Mouse (Mus musculus) lung, adult 2 months (tissue): Measurements from ENCODE around the gene Fgf2. TPM values are rescaled to one million over a fixed set of nuclear protein-coding genes. Genes with fewer than 3 reads are reported as not detected.

Experiments used
- DNase-seq: peaks from one replicate; pipeline ENCODE4 v3.0.0; 2022
- H3K4me1 ChIP-seq: fragments of 200-500 bp; 2 replicates; pipeline ENCODE4 v1.6.1; 2011; ENCODE audit warnings: low read length; ENCODE audit not compliant: control insufficient read depth, insufficient read depth
- H3K4me3 ChIP-seq: fragments of 200-500 bp; replicated peaks from 2 replicates; pipeline ENCODE3; 2011; ENCODE audit warnings: low read depth, mild to moderate bottlenecking, control low read depth, low read length; ENCODE audit errors: extremely low read depth
- CTCF ChIP-seq: fragments of 200-500 bp; IDR thresholded peaks from 2 replicates; pipeline ENCODE4 v1.5.1; 2011; ENCODE audit warnings: mild to moderate bottlenecking, low read length, control low read depth; ENCODE audit not compliant: insufficient read depth
- POLR2A ChIP-seq: fragments of 200-500 bp; IDR thresholded peaks from 2 replicates; pipeline ENCODE4 v1.6.1; 2011; ENCODE audit warnings: low read depth, mild to moderate bottlenecking, control low read depth, low read length, borderline replicate concordance; ENCODE audit errors: extremely low read depth
- WGBS: fragments of 180-500 bp; shearing (Covaris S2); methylation state at CpG from one replicate; pipeline ENCODE4 v1.1.7; 2018; 5-methylcytosine and 5-hydroxymethylcytosine counted together
- polyA plus RNA-seq: library from polyadenylated mRNA; depleted of rRNA; stranded (reverse); fragments of >200 nt; gene quantifications from 2 replicates; pipeline ENCODE4 v1.2.3, GENCODE M21; 2012; rRNA removed

Fgf2 gene
- polyA plus RNA-seq, 1 experiment = 5.4 TPM

DNA sequence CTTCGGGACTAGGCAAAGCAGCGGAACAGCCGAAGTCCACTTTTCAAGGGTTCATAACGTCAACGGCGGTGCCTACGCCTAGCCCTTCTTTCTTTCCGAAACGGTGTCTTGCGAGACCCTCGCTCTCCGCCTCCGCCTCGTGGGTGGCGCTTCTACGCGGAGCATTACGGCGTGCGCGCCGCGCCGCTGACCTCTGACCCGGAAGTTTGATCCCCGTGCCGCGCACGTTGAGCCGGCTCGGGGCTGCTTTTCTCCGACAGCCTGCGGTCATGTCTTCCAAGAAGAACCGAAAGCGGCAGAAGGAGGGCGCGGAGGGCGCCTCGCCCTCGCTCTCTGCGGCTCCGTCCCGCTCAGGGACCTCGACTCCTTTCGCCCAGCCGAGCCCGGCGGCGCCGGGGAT is 71.9 kb downstream of the Fgf2 start, which contains the start of gene Nudt6:
Gene Nudt6 (minus strand): TSS at position 140 of the 400 bp plus-strand sequence.
- under 1% methylated on average over 50 of the region's 50 CpGs for WGBS
- DNase-seq = peak; percentile 91
- H3K4me3 ChIP-seq = peak within 1 kb of the TSS; percentile 75
- TF ChIP-seq POLR2A (peak; percentile 29; the same call in 1 of the 2 replicates), CTCF (no peak)
- peaks cover 3% of the 10 kb centered on the region; the same call in 1 of the 2 replicates for H3K4me1 ChIP-seq

DNA sequence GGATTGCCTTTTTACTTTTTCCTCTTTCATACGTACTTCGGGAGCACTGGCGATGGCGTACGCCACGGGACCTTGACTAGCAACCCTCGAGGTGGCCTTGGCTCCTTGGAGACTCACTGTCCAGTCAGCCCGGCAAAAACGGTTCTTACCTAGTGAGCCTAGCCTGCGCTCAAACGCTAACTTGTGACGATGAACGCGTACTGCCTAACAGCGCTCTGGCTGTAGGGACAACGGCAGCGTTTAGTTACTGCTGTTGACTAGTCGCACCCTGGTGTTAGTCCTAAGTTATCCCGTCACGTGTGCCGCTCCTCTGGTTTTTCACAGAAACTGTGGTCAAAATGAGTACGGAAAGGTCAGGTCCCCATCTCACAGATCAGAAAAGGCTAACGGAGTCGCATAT is 72.5 kb downstream of the Fgf2 start:
- peaks cover 3% of the 10 kb centered on the region; the same call in 1 of the 2 replicates for H3K4me1 ChIP-seq
- under 1% methylated on average over 24 of the region's 24 CpGs for WGBS
- DNase-seq = no peak
- peak overlapping the region; percentile 65 for H3K4me3 ChIP-seq
- no peak for TF ChIP-seq POLR2A
- no peak for TF ChIP-seq CTCF

DNA sequence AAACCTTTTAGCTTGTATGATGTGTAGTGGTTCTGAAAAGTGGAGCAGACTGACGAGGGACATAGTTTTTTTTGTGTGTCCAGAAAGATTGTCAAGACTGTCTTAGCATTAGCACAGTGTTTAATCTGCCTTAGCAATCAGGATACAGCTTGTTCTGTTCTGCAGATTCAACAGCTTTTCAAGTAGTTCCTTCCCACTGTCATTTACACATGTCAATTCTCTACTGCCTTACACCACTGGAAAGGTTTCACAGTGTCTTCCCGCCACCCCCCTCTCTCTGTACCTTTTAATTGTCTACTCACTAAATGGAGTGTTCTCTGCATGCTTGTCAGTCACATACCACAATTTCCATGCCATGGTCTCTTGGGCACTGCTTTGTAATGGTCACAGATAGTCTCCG is 73.0 kb downstream of the Fgf2 start:
- no peak for DNase-seq
- Histone ChIP-seq H3K4me3 (peak overlapping the region; percentile 9), H3K4me1 (peaks cover 3% of the 10 kb centered on the region; the same call in 1 of the 2 replicates)
- no peak for TF ChIP-seq POLR2A
- no peak for TF ChIP-seq CTCF
- WGBS = 23% methylated on average over 3 of the region's 3 CpGs

DNA sequence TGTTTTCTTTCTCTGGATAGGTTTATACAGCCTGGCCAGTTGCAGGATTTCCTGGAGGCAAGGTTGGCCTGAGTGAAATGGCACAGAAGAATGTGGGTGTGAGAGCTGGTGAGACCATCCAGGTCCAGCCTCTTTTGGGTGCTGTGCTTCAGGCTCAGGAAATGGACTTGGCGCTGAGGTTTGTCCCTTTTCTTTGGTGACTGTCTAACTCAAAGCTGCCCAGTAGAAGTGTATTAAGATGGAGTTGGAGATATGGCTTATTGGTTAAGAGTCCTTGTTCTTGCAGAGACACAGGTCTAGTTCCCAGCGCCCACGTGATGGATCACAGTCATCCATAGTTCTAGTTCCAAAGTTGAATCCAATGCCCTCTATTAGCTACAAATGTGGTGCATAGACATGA is 77.9 kb downstream of the Fgf2 start:
- Histone ChIP-seq H3K4me3 (no peak overlapping the region), H3K4me1 (peaks cover 3% of the 10 kb centered on the region; the same call in 1 of the 2 replicates)
- DNase-seq = no peak
- TF ChIP-seq POLR2A (no peak), CTCF (no peak)
- 93% methylated on average over 3 of the region's 3 CpGs for WGBS

DNA sequence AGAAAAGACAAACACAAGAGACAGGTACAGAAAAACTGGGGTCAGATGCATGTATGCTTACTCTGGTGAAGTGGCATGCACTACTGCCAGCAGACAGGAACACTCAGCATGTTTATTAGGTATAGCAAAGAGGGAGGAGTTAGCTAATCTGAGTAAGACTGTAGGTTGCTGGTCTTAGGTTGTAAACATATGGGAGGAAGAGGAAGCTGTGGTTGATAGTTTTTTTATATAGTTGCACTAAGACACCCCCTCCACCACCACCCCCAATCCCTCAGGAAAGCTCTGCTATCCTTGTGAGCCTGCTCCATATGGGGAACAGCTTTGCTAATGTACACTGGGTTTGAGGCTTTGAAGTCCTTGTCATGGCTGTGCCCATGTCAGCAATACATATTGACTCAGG is 82.2 kb downstream of the Fgf2 start:
- H3K4me1 ChIP-seq = no peaks in the 10 kb centered on the region
- no peak for TF ChIP-seq POLR2A
- no peak for TF ChIP-seq CTCF

GRCm38 (mm10) chr3:37439770-37440169 is 91.6 kb downstream of the Fgf2 start:
- DNase-seq = no peak
- Histone ChIP-seq H3K4me1 (no peaks in the 10 kb centered on the region), H3K4me3 (no peak overlapping the region)
- TF ChIP-seq POLR2A = no peak
- TF ChIP-seq CTCF = no peak
- 61% methylated on average over 1 of the region's 1 CpGs for WGBS

More for the DNA sequence above, 82.2 kb downstream of the Fgf2 start:
- no peak for DNase-seq
- H3K4me3 ChIP-seq = no peak overlapping the region

- TF ChIP-seq POLR2A (no peak), CTCF (no peak)
- no peak for DNase-seq
- 79% methylated on average over 2 of the region's 2 CpGs for WGBS
- Histone ChIP-seq H3K4me1 (no peaks in the 10 kb centered on the region), H3K4me3 (no peak overlapping the region)
Measured at GRCm38 (mm10) chr3:37443409-37443808, 95.3 kb downstream of the Fgf2 start.

- no peak for DNase-seq
- Histone ChIP-seq H3K4me3 (no peak overlapping the region), H3K4me1 (no peaks in the 10 kb centered on the region)
- 50% methylated on average over 1 of the region's 1 CpGs for WGBS
- TF ChIP-seq CTCF = no peak
- no peak for TF ChIP-seq POLR2A
Measured at GRCm38 (mm10) chr3:37455992-37456391, 107.8 kb downstream of the Fgf2 start.

Other genes with a start within 250 kb of the Fgf2 start
- gene Il2, start 222.4 kb upstream of the Fgf2 start, polyA plus RNA-seq = not detected in 2 replicates
- not detected in 2 replicates for gene Il21, start 115.7 kb upstream of the Fgf2 start, polyA plus RNA-seq
- gene Bbs12, start 35.8 kb upstream of the Fgf2 start, polyA plus RNA-seq = 0.70 and 1.3 TPM in 2 replicates
- gene Cetn4, start 35.6 kb upstream of the Fgf2 start, polyA plus RNA-seq = 0.67 and 2.1 TPM in 2 replicates
- gene Spata5, start 71.5 kb downstream of the Fgf2 start, polyA plus RNA-seq = 0.92 and 2.4 TPM in 2 replicates
- gene Nudt6, start 71.9 kb downstream of the Fgf2 start, polyA plus RNA-seq = 11.1 TPM in 2 replicates